Mouse (Mus musculus): ENCODE measurements at regions not wholly inside any gene's neighbourhood (a gene's known extent, or its start where the extent isn't known, plus 50 kb on each side); places are given as distances from the start of the nearest gene placed in this dataset.

GRCm38 (mm10) chr13:97626116-97626515 lies 134.3 kb downstream of the Gm10260 start:
- no peak for TF ChIP-seq ETS1 (IDR thresholded peaks at IDR 0.05; ENCODE audit: low read depth, low read length)
- no peak for TF ChIP-seq ZNF384 (IDR thresholded peaks at IDR 0.05; ENCODE audit: low read depth, low read length)
- TF ChIP-seq ZC3H11A (IDR thresholded peaks at IDR 0.05; ENCODE audit: low read depth, low read length): no peak
- TF ChIP-seq POLR2A (IDR thresholded peaks at IDR 0.05; ENCODE audit: control insufficient read depth in 1 of 2, insufficient read depth in 1 of 2, low read depth in 1 of 2, low read length in 2 of 2, poor library complexity in 1 of 2): no peak

All from MEL (cell line).